Mouse (Mus musculus) testis, adult 2 months (tissue): Measurements from ENCODE around the gene Prkrip1. TPM values are rescaled to one million over a fixed set of nuclear protein-coding genes. Genes with fewer than 3 reads are reported as not detected.
A peak's percentile ranks its signal among the peaks of the same experiment; 100 is the strongest.
"Not testable (repeated sequence)": the region's sequence is repeated elsewhere in the genome, so short reads cannot be mapped to it uniquely, and the experiment has no call there.

ENCODE experiments used
- H3K27ac ChIP-seq: fragments of 200-500 bp; 2 replicates; pipeline ENCODE4 v1.5.1; 2012; ENCODE audit warnings: low read depth, low read length; ENCODE audit not compliant: control insufficient read depth, insufficient read depth
- H3K27me3 ChIP-seq: fragments of 200-500 bp; 2 replicates; pipeline ENCODE4 v1.6.1; 2012; ENCODE audit warnings: mild to moderate bottlenecking, low read length, moderate library complexity; ENCODE audit not compliant: control insufficient read depth, insufficient read depth
- H3K36me3 ChIP-seq: fragments of 200-500 bp; 2 replicates; pipeline ENCODE4 v1.6.1; 2012; ENCODE audit warnings: mild to moderate bottlenecking, low read length; ENCODE audit not compliant: control insufficient read depth, insufficient read depth
- H3K4me1 ChIP-seq: fragments of 200-500 bp; 2 replicates; pipeline ENCODE4 v1.6.1; 2012; ENCODE audit warnings: low read length; ENCODE audit not compliant: control insufficient read depth, insufficient read depth
- H3K4me3 ChIP-seq: fragments of 200-500 bp; 2 replicates; pipeline ENCODE4 v1.5.1; 2012; ENCODE audit warnings: low read depth, mild to moderate bottlenecking, low read length, moderate library complexity, mixed read lengths; ENCODE audit not compliant: control insufficient read depth
- CTCF ChIP-seq: fragments of 200-500 bp; IDR thresholded peaks from 2 replicates; pipeline ENCODE4 v1.5.1; 2012; ENCODE audit warnings: low read depth, mild to moderate bottlenecking, inconsistent platforms, low read length, moderate library complexity; ENCODE audit not compliant: control insufficient read depth, insufficient read depth, insufficient replicate concordance
- POLR2A ChIP-seq: fragments of 200-500 bp; IDR thresholded peaks from 2 replicates; pipeline ENCODE4 v1.6.1; 2012; ENCODE audit warnings: low read depth, mild to moderate bottlenecking, inconsistent platforms, low read length, moderate library complexity; ENCODE audit not compliant: control insufficient read depth
- polyA plus RNA-seq: library from polyadenylated mRNA; depleted of rRNA; stranded (reverse); fragments of >200 nt; gene quantifications from 2 replicates; pipeline ENCODE4 v1.2.3, GENCODE M21; 2012

Prkrip1 gene
- polyA plus RNA-seq, 1 experiment, result 27.9 TPM

GRCm38 (mm10) chr5:136152365-136152764 lies 46.4 kb downstream of the Prkrip1 start:
- TF ChIP-seq CTCF, result no peak
- no peak for TF ChIP-seq POLR2A
- H3K27me3 ChIP-seq, result no peaks in the 10 kb centered on the region
- H3K4me1 ChIP-seq, result peaks cover 4% of the 10 kb centered on the region
- no peak overlapping the region for H3K4me3 ChIP-seq
- H3K27ac ChIP-seq, result no peak overlapping the region; the same call in 1 of the 2 replicates
- no peaks in the 10 kb centered on the region for H3K36me3 ChIP-seq

- not testable (repeated sequence) for H3K4me3 ChIP-seq, H3K36me3 ChIP-seq, H3K27ac ChIP-seq, H3K27me3 ChIP-seq, H3K4me1 ChIP-seq
Observed at GRCm38 (mm10) chr5:136149134-136149576, 49.6 kb downstream of the Prkrip1 start.

GRCm38 (mm10) chr5:136147704-136148103 lies 51.1 kb downstream of the Prkrip1 start:
- H3K36me3 ChIP-seq, result no peaks in the 10 kb centered on the region
- H3K4me3 ChIP-seq, result no peak overlapping the region
- H3K4me1 ChIP-seq, result peaks cover 8% of the 10 kb centered on the region
- TF ChIP-seq POLR2A, result no peak
- TF ChIP-seq CTCF, result no peak
- H3K27me3 ChIP-seq, result no peaks in the 10 kb centered on the region
- H3K27ac ChIP-seq, result no peak overlapping the region

GRCm38 (mm10) chr5:136146936-136147335 lies 51.8 kb downstream of the Prkrip1 start:
- peaks cover 8% of the 10 kb centered on the region for H3K4me1 ChIP-seq
- H3K27ac ChIP-seq, result no peak overlapping the region
- no peaks in the 10 kb centered on the region for H3K36me3 ChIP-seq
- no peak overlapping the region for H3K4me3 ChIP-seq
- TF ChIP-seq CTCF (no peak), POLR2A (no peak)
- no peaks in the 10 kb centered on the region for H3K27me3 ChIP-seq

GRCm38 (mm10) chr5:136144606-136145430 lies 53.9 kb downstream of the Prkrip1 start:
- H3K4me3 ChIP-seq, result no peak overlapping the region
- H3K27ac ChIP-seq, result no peak overlapping the region
- H3K27me3 ChIP-seq, result no peaks in the 10 kb centered on the region
- TF ChIP-seq POLR2A, result no peak
- no peak for TF ChIP-seq CTCF
- H3K36me3 ChIP-seq, result no peaks in the 10 kb centered on the region
- H3K4me1 ChIP-seq, result peaks cover 4% of the 10 kb centered on the region

GRCm38 (mm10) chr5:136143161-136143755 lies 55.5 kb downstream of the Prkrip1 start:
- no peak overlapping the region for H3K27ac ChIP-seq
- H3K36me3 ChIP-seq, result no peaks in the 10 kb centered on the region
- TF ChIP-seq CTCF, result peak; percentile 74; the same call in 1 of the 2 replicates
- TF ChIP-seq POLR2A, result no peak
- H3K4me3 ChIP-seq, result no peak overlapping the region
- no peaks in the 10 kb centered on the region for H3K27me3 ChIP-seq
- H3K4me1 ChIP-seq, result peaks cover 4% of the 10 kb centered on the region

- H3K4me1 ChIP-seq, result peaks cover 4% of the 10 kb centered on the region
- no peak overlapping the region for H3K27ac ChIP-seq
- TF ChIP-seq POLR2A, result no peak
- no peak; the same call in 1 of the 2 replicates for TF ChIP-seq CTCF
- no peaks in the 10 kb centered on the region for H3K27me3 ChIP-seq
- no peak overlapping the region for H3K4me3 ChIP-seq
- no peaks in the 10 kb centered on the region for H3K36me3 ChIP-seq
Observed at GRCm38 (mm10) chr5:136142746-136143145, 56.0 kb downstream of the Prkrip1 start.
